Mouse (Mus musculus) heart, embryonic 12.5 days (tissue): ENCODE results near the gene Mier1. TPM values are rescaled to one million over a fixed set of nuclear protein-coding genes. Genes with fewer than 3 reads are reported as not detected.

ENCODE experiments used
- ATAC-seq: fragments of 200-750 bp; cut with Nextera tagmentation; 2 replicates; pipeline ENCODE4 v1.8.0; 2017; ENCODE audit warnings: moderate TSS enrichment, moderate library complexity; ENCODE audit not compliant: insufficient number of reproducible peaks, low FRiP score
- H3K27ac ChIP-seq: fragments of 300-500 bp; sonication (generic); 2 replicates; pipeline ENCODE4 v1.5.1; 2016; ENCODE audit warnings: mild to moderate bottlenecking, moderate library complexity; ENCODE audit not compliant: poor library complexity, severe bottlenecking
- H3K27me3 ChIP-seq: fragments of 300-500 bp; sonication (generic); replicated peaks from 2 replicates; pipeline ENCODE4 v1.6.1; 2016; ENCODE audit warnings: mild to moderate bottlenecking, moderate library complexity
- H3K36me3 ChIP-seq: fragments of 300-500 bp; sonication (generic); 2 replicates; pipeline ENCODE4 v1.6.1; 2016; ENCODE audit warnings: mild to moderate bottlenecking, moderate library complexity
- H3K4me1 ChIP-seq: fragments of 300-500 bp; sonication (generic); replicated peaks from 2 replicates; pipeline ENCODE4 v1.6.1; 2016; ENCODE audit warnings: mild to moderate bottlenecking
- H3K4me2 ChIP-seq: fragments of 300-500 bp; sonication (generic); 2 replicates; pipeline ENCODE4 v1.6.1; 2016; ENCODE audit warnings: mild to moderate bottlenecking, moderate library complexity
- H3K4me3 ChIP-seq: fragments of 300-500 bp; sonication (generic); 2 replicates; pipeline ENCODE4 v1.5.1; 2016; ENCODE audit warnings: mild to moderate bottlenecking
- H3K9ac ChIP-seq: fragments of 300-500 bp; sonication (generic); 2 replicates; pipeline ENCODE4 v1.6.1; 2016; ENCODE audit warnings: mild to moderate bottlenecking, moderate library complexity
- H3K9me3 ChIP-seq: fragments of 300-500 bp; sonication (generic); replicated peaks from 2 replicates; pipeline ENCODE4 v1.6.1; 2016; ENCODE audit warnings: mild to moderate bottlenecking, moderate library complexity
- WGBS: fragments of 180-500 bp; shearing (Covaris S2); methylation state at CpG from one replicate; pipeline ENCODE4 v1.1.7; 2016; 5-methylcytosine and 5-hydroxymethylcytosine counted together
- polyA plus RNA-seq: library from polyadenylated mRNA; unstranded; fragments of >200 nt; fragmentation: Nextera tagmentation; extraction: Ambion mirVana; gene quantifications from 2 replicates; pipeline ENCODE4 v1.2.1, GENCODE M21; 2016

The Mier1 gene
- polyA plus RNA-seq, result 33.8 and 35.9 TPM in 2 replicates

DNA sequence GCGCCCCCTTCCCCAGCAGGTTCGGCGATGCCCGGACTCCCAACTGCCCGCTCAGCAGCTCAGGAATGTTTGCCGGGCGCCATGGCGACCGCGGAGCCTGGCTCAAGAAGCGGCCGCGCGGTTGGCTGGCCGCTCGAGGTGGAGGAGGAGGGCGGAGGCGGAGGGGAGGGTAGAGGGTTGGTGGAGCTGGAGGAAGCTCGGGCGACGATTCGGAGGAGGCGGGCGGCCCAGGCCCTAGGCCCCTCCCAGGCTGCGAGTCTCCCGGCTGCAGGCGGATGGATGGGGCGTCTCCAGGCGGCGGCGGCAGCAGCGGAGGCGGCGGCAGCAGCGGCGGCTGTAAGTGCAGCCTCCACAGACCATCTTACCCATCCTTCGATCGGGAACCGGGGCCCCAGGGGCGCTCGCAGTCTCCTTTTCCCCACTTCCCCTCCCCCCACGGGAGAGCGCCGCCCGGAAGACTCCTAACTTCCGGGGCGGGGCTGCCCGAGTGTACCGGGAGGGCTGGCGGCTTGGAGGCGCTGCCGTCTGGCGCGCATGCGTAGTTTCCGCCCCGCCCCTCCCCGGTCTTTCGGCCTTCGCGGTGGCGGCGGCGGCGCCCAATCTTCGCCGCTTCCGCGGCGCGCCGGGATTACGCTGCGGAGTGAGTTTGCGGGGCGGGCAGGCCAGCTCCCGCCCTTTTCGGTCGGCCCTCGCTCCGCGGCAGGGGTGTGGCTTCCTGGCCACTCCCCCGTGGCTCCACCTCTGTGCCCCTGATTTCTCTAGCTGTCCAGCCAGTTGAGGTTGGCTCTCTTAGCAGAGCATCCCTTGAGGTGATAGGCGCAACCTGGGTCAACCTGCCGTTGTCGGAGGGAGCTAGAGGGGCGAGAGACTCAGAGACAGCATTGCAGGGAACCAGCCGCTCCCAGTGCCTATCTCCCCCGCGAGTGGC, at the start of gene Mier1, which contains the start of gene Wdr78:
Gene Mier1 (plus strand): TSS at position 207 of the 928 bp plus-strand sequence.
Gene Wdr78 (minus strand): TSS at position 372 of the 928 bp plus-strand sequence.
- peak within 1 kb of the TSS; percentile 67 for H3K4me3 ChIP-seq
- H3K27me3 ChIP-seq, result no peaks in the 10 kb centered on the region
- peak; percentile 99 for ATAC-seq
- H3K36me3 ChIP-seq, result peaks cover 5% of the 10 kb centered on the region
- peak within 1 kb of the TSS; percentile 96 for H3K27ac ChIP-seq
- WGBS, result under 1% methylated on average over 86 of the region's 90 CpGs
- H3K9me3 ChIP-seq, result no peaks in the 10 kb centered on the region
- peak within 1 kb of the TSS; percentile 85 for H3K9ac ChIP-seq
- H3K4me2 ChIP-seq, result peak within 1 kb of the TSS; percentile 75
- peaks cover 19% of the 10 kb centered on the region for H3K4me1 ChIP-seq

DNA sequence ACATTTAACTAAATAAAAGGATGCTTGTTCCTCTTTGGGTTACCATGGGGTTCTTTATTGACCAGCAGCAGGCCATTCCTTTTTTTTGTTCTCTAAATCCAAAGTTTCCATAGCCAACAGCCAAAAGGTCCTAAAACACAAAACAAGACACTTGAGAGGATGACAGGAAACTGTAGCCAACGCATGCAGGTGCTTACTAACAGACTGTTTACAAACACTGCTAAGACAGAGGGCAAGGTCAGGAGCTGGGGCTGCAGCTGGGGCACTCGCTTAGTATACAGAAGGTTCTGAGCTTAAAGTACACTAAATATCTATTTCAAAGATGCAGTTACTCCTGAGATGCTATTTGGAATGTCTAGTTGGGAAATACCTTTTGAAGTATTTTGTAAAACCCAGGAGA, 49.8 kb upstream of the Mier1 start:
- no peak overlapping the region for H3K4me3 ChIP-seq
- H3K27ac ChIP-seq, result no peak overlapping the region
- no peaks in the 10 kb centered on the region for H3K4me1 ChIP-seq
- H3K9ac ChIP-seq, result no peak overlapping the region
- no peaks in the 10 kb centered on the region for H3K27me3 ChIP-seq
- H3K36me3 ChIP-seq, result no peaks in the 10 kb centered on the region
- H3K4me2 ChIP-seq, result no peak overlapping the region
- 73% methylated on average over 2 of the region's 2 CpGs for WGBS
- ATAC-seq, result no peak
- H3K9me3 ChIP-seq, result no peaks in the 10 kb centered on the region

DNA sequence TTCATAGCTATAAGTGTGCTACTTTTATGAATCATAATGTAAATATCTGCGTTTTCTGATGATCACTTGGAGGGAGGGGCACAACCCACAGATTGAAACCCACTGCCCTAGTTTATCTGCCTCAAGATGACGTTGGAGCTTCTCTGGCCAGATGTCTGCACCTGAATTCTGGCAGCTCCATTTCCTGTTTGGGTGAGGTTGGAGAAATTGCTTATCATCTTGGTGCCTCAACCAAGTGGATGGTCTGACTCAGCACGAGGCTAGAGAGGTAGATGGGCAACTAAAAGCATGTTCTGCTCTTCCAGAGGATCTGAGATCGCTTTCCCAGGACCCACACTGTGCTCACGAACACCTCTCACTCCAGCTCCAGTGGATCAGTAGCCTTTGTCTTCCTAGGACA, 49.2 kb upstream of the Mier1 start:
- ATAC-seq, result no peak
- Histone ChIP-seq H3K36me3 (no peaks in the 10 kb centered on the region), H3K27ac (no peak overlapping the region), H3K4me2 (no peak overlapping the region), H3K4me1 (no peaks in the 10 kb centered on the region), H3K4me3 (no peak overlapping the region), H3K9ac (no peak overlapping the region), H3K9me3 (no peaks in the 10 kb centered on the region), H3K27me3 (no peaks in the 10 kb centered on the region)
- WGBS, result 68% methylated on average over 5 of the region's 5 CpGs

DNA sequence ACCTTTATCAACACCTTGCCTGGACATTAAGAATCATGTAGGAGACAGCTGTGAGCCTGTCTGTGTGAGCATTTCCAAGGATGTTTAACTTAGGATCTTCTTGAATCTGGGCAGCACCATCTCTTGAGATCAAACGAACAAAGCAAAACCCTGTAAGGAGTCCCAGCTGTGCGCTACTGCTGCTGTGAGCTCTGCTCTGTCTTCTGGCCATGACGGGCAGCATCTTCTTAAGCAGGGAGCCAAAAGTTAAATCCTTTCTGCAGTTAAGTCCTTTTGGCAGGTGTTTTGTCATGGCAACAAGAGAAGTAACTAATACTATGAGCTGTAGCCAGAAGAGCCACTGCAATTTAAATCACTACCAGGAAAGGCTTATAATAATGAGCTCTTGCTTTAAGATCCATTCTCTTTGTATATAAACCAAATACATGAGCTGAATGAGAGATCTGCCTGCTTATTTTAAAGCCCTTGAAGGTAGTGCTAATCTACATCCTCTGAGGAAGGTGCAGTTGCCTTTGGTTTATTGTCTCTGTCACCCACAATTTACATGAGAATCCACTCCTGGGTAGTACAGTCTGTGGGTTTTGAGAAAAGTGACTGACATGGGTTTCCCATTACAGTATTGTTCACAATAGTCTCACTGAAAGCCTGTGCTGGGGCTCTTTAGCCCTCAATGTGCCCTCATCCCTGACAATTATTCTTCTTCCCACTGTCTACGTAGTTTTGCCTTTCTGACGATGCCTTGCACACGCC, 46.1 kb upstream of the Mier1 start:
- H3K4me3 ChIP-seq, result no peak overlapping the region
- H3K27me3 ChIP-seq, result no peaks in the 10 kb centered on the region
- H3K9me3 ChIP-seq, result no peaks in the 10 kb centered on the region
- no peak overlapping the region for H3K9ac ChIP-seq
- 83% methylated on average over 6 of the region's 6 CpGs for WGBS
- no peaks in the 10 kb centered on the region for H3K4me1 ChIP-seq
- H3K4me2 ChIP-seq, result no peak overlapping the region
- no peak overlapping the region for H3K27ac ChIP-seq
- ATAC-seq, result no peak
- no peaks in the 10 kb centered on the region for H3K36me3 ChIP-seq

DNA sequence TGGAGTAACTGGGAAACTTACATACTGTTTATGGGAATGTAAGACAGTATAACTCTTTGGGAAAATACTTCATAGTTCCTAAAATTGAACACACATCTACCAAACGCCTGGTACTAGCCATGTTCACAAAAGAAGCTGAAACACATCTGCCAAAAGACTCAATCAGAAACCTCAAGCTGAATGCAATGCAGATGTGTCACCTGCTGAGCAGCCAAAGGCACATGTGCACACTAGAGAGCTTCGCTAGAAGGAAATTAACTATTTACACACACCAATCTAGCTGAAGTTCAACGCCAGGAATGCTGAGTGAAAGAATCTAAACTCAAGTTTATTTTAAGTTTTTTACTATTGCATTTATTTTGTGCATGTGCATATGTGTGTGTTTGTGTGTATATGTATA, 43.6 kb upstream of the Mier1 start:
- H3K27me3 ChIP-seq, result no peaks in the 10 kb centered on the region
- no peak overlapping the region for H3K27ac ChIP-seq
- no peak for ATAC-seq
- H3K9me3 ChIP-seq, result no peaks in the 10 kb centered on the region
- no peak overlapping the region for H3K4me3 ChIP-seq
- no peak overlapping the region for H3K4me2 ChIP-seq
- no peaks in the 10 kb centered on the region for H3K36me3 ChIP-seq
- no peaks in the 10 kb centered on the region for H3K4me1 ChIP-seq
- H3K9ac ChIP-seq, result no peak overlapping the region
- 78% methylated on average over 3 of the region's 3 CpGs for WGBS

DNA sequence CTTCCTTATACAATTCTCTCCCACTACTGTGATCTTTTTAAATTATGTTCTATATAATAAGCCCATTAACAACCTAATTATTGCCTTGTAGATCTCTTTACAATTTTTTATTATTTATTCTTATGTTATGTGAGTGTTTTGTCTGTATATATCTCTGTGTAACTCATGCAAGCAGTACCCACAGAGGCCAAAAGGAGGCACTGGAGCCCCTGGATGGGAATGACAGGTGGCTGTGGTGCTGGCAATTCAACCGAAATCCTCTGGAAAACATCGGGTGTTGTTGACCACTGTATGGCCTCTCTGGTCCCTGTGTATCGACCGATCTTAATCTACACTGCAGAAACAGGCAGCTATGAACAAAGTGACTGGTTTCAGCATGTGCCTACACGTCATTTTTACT, 29.0 kb upstream of the Mier1 start:
- Histone ChIP-seq H3K4me2 (no peak overlapping the region), H3K36me3 (no peaks in the 10 kb centered on the region), H3K9ac (no peak overlapping the region), H3K4me1 (no peaks in the 10 kb centered on the region), H3K27me3 (no peaks in the 10 kb centered on the region), H3K4me3 (no peak overlapping the region), H3K9me3 (no peaks in the 10 kb centered on the region), H3K27ac (no peak overlapping the region)
- no peak for ATAC-seq
- 88% methylated on average over 5 of the region's 5 CpGs for WGBS

DNA sequence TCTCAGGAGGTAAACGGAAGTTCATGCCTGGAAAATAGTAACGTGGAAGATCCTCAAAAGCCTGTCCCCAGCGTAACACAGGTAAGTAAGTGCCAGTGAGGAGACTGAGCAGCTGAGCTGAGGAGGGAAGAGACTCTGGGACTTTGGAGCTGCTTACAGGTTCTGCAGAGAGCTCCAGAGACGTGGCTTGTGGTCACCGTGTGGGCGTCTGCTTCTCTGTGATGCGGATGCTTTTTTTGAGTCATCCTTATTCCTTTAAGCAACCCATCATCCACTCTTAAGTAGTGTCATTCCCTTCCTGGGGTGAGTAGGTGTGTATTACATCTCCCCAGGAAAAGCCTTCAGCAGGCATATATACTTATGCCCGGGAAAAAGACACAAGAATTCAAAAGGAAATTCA, 18.3 kb upstream of the Mier1 start:
- no peaks in the 10 kb centered on the region for H3K27me3 ChIP-seq
- 87% methylated on average over 8 of the region's 8 CpGs for WGBS
- H3K4me2 ChIP-seq, result no peak overlapping the region
- no peaks in the 10 kb centered on the region for H3K9me3 ChIP-seq
- no peak overlapping the region for H3K27ac ChIP-seq
- no peaks in the 10 kb centered on the region for H3K36me3 ChIP-seq
- no peak overlapping the region for H3K9ac ChIP-seq
- ATAC-seq, result no peak
- H3K4me1 ChIP-seq, result 0 out of 2 replicates have a peak, but pooled peaks cover 2% of the 10 kb centered on the region
- H3K4me3 ChIP-seq, result no peak overlapping the region

DNA sequence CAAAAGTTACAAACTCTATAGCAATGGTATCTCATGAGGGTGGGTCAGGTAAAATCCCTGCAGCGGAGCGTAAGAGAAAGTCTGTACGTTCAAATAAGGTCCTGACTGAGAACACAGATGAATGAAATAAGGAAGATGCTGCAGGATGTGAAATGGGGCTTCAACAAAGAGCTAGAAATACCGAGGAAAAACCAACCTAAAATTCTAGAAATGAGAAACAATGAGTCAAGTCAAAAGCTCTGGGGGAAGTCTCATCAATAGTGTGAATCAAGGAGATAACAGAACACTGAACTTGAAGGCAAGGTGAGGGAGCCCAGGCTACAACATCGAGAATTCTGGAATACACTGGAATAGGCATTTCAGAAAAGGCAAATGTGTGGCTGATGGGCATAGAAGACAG, 15.7 kb upstream of the Mier1 start:
- Histone ChIP-seq H3K4me1 (0 out of 2 replicates have a peak, but pooled peaks cover 2% of the 10 kb centered on the region), H3K4me3 (no peak overlapping the region), H3K27me3 (no peaks in the 10 kb centered on the region), H3K9me3 (no peaks in the 10 kb centered on the region), H3K9ac (no peak overlapping the region), H3K27ac (no peak overlapping the region), H3K36me3 (no peaks in the 10 kb centered on the region), H3K4me2 (no peak overlapping the region)
- WGBS, result 85% methylated on average over 5 of the region's 5 CpGs
- ATAC-seq, result no peak

DNA sequence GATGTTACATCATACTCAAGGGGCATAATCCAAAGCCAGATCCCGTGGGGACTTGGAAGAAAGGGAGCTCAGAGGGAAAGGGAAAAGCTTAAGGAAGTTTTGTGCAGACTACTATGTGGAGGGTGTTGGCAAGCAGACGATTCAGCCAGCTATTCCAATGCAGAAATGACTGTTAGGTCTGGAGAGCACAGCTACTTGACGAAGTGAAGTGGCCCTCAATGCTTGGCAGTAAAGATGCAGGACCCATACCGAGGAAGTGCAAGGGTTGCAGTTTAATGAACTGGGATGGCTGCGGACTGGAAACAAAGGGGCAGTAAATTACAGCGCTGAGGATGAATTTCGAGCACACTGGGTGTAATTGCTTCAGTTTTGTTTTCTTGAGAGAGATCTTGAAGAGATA, 1.5 kb upstream of the Mier1 start:
- peaks cover 5% of the 10 kb centered on the region for H3K36me3 ChIP-seq
- no peak overlapping the region for H3K27ac ChIP-seq
- 68% methylated on average over 7 of the region's 7 CpGs for WGBS
- H3K9me3 ChIP-seq, result no peaks in the 10 kb centered on the region
- H3K27me3 ChIP-seq, result no peaks in the 10 kb centered on the region
- H3K4me1 ChIP-seq, result peaks cover 23% of the 10 kb centered on the region
- H3K9ac ChIP-seq, result peak overlapping the region; percentile 85; the same call in 1 of the 2 replicates
- peak overlapping the region; percentile 75 for H3K4me2 ChIP-seq
- H3K4me3 ChIP-seq, result peak overlapping the region; percentile 67; the same call in 1 of the 2 replicates
- no peak for ATAC-seq

DNA sequence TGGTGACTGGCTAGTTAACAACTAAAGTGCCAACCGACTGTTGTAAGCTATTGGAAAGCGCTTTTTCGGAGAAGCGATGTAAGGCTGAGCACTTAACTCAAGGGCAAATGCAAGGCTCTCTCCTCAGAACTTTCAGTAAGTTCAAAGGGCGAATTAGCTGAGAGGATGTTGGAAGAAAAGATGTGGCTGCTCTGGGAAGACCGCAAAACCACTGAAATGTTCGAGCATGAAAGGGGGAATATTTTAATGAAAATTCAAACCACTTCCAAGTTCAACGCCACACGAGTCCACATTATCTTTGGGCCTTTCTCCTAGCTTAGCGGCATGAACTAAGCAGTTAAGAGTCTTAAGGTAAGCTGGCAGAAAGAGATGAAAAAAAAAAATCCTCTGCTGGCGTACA, 788 bp upstream of the Mier1 start:
- Histone ChIP-seq H3K36me3 (peaks cover 5% of the 10 kb centered on the region), H3K4me3 (peak overlapping the region; percentile 67), H3K4me2 (peak overlapping the region; percentile 75), H3K27me3 (no peaks in the 10 kb centered on the region), H3K27ac (no peak overlapping the region), H3K9me3 (no peaks in the 10 kb centered on the region), H3K4me1 (peaks cover 19% of the 10 kb centered on the region), H3K9ac (peak overlapping the region; percentile 85)
- 12% methylated on average over 11 of the region's 11 CpGs for WGBS
- ATAC-seq, result no peak

DNA sequence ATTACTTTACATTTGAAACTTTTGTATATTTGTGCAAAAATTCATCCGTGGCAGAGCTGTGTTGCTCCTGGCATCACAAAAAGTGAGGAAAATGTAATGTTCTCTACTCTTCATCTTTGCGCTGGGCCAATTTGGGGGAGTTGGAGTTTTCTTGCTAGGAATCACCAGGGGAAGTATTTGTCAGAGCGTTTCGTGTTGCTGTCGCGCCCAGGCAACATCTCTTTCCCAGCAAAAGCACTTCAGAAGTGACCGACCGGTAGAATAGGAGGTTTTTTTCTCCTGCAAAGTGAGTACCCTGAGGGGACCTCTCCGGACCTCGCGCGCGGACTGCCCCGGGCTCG, 4.7 kb downstream of the Mier1 start:
- Histone ChIP-seq H3K4me3 (peak overlapping the region; percentile 73), H3K4me1 (peaks cover 21% of the 10 kb centered on the region), H3K36me3 (peaks cover 5% of the 10 kb centered on the region), H3K27ac (peak overlapping the region; percentile 95), H3K9ac (peak overlapping the region; percentile 45), H3K4me2 (peak overlapping the region; percentile 63), H3K27me3 (no peaks in the 10 kb centered on the region), H3K9me3 (no peaks in the 10 kb centered on the region)
- no peak for ATAC-seq
- under 1% methylated on average over 15 of the region's 15 CpGs for WGBS
